ENCODE assay signal across 14 mouse cellular contexts in genomic region chr4:122022854-122023253, GRCm38 (mm10).
DNase-seq lines count a peak whose midpoint lies in the region; ATAC-seq and TF ChIP-seq lines count a peak whose summit lies in the region.
"Had no signal": no experiment of that assay in that cellular context is flagged by ENCODE, and none has a peak within 500 bp of the region (broad histone marks: within the 10 kb centered on the region; RNA-seq: fewer than 3 reads in every experiment).

No protein-coding gene starts in this region.

- H3K27me3 ChIP-seq in heart, embryonic 15.5 days = no peaks in the 10 kb centered on the region
- no peaks in the 10 kb centered on the region for H3K27me3 ChIP-seq in kidney, postnatal 0 days (ENCODE audit: insufficient read depth, low read length)
- no peaks in the 10 kb centered on the region for H3K27me3 ChIP-seq in liver, embryonic 15.5 days

- no peak overlapping the region for H3K9ac ChIP-seq in heart, embryonic 15.5 days
- H3K9ac ChIP-seq in kidney, postnatal 0 days (ENCODE audit: low read depth, low read length) = no peak overlapping the region
- no peak overlapping the region for H3K9ac ChIP-seq in liver, embryonic 15.5 days

- 0 out of 2 replicates have a peak, but pooled peaks have one; percentile 6 for ATAC-seq in heart, embryonic 15.5 days (replicated peaks; ENCODE audit: insufficient number of reproducible peaks, insufficient read depth, low FRiP score, low read depth)
- peak; percentile 54; the same call in 1 of the 2 replicates for ATAC-seq in kidney, postnatal 0 days (replicated peaks; ENCODE audit: low FRiP score, low read depth)
- ATAC-seq in liver, embryonic 15.5 days (ENCODE audit: insufficient read depth) = peak; percentile 28; the same call in 1 of the 2 replicates

- no peak overlapping the region for H3K27ac ChIP-seq in heart, embryonic 15.5 days
- no peak overlapping the region for H3K27ac ChIP-seq in kidney, postnatal 0 days
- no peak overlapping the region for H3K27ac ChIP-seq in liver, embryonic 15.5 days (replicated peaks)

- TF ChIP-seq CTCF in kidney, postnatal 0 days (IDR thresholded peaks at IDR 0.05; ENCODE audit: low read depth) = no peak

- no peak overlapping the region for H3K4me3 ChIP-seq in heart, embryonic 15.5 days
- H3K4me3 ChIP-seq in kidney, postnatal 0 days (replicated peaks; ENCODE audit: low read depth, low read length) = no peak overlapping the region
- no peak overlapping the region for H3K4me3 ChIP-seq in liver, embryonic 15.5 days (replicated peaks)

- WGBS in heart, embryonic 15.5 days = 82% methylated on average over 15 of the region's 15 CpGs
- WGBS in kidney, postnatal 0 days = 89% methylated on average over 15 of the region's 15 CpGs
- WGBS in liver, embryonic 15.5 days (ENCODE audit: insufficient replicate concordance) = 67% methylated on average over 15 of the region's 15 CpGs

- H3K4me1 ChIP-seq in heart, embryonic 15.5 days (replicated peaks) = no peaks in the 10 kb centered on the region
- H3K4me1 ChIP-seq in kidney, postnatal 0 days (replicated peaks; ENCODE audit: insufficient read depth, low read length) = no peaks in the 10 kb centered on the region
- H3K4me1 ChIP-seq in liver, embryonic 15.5 days (replicated peaks) = no peaks in the 10 kb centered on the region

- no peaks in the 10 kb centered on the region for H3K36me3 ChIP-seq in heart, embryonic 15.5 days
- no peaks in the 10 kb centered on the region for H3K36me3 ChIP-seq in kidney, postnatal 0 days (ENCODE audit: insufficient read depth, low read length)
- H3K36me3 ChIP-seq in liver, embryonic 15.5 days (replicated peaks) = no peaks in the 10 kb centered on the region

- peaks cover 27% of the 10 kb centered on the region for H3K9me3 ChIP-seq in heart, embryonic 15.5 days (replicated peaks)
- H3K9me3 ChIP-seq in kidney, postnatal 0 days (replicated peaks; ENCODE audit: low read length) = peaks cover 41% of the 10 kb centered on the region
- peaks cover 28% of the 10 kb centered on the region for H3K9me3 ChIP-seq in liver, embryonic 15.5 days (replicated peaks)

- H3K4me2 ChIP-seq in heart, embryonic 15.5 days = no peak overlapping the region
- no peak overlapping the region for H3K4me2 ChIP-seq in kidney, postnatal 0 days (ENCODE audit: low read length)
- no peak overlapping the region for H3K4me2 ChIP-seq in liver, embryonic 15.5 days

- no peak for DNase-seq in heart, adult 18-20 months
- no peak for DNase-seq in kidney, postnatal 0 days (ENCODE audit: low spot score)
- no peak for DNase-seq in kidney, adult 9 months
- peak; percentile 8 for DNase-seq in R1 (ENCODE audit: low read depth, low spot score)
- no peak for DNase-seq in testis, postnatal 14 days (ENCODE audit: low spot score)
- no peak for DNase-seq in adrenal gland, adult (ENCODE audit: inconsistent age in 2 of 2, low spot score in 1 of 2)
- DNase-seq: adrenal gland, postnatal 10 days; cerebellum, adult 18-20 months; heart, adult 11 months; kidney, adult 18-20 months; kidney, postnatal 4 days; right cerebral cortex, adult 18-20 months had no signal
